Mouse (Mus musculus) fibroblast of lung, adult 2 months (primary cell): ENCODE results near the gene Disp2.

Source experiments
- DNase-seq: peaks from one replicate; pipeline ENCODE4 v3.0.0-alpha.2; 2011; ENCODE audit warnings: low read depth

The Disp2 gene

GRCm38 (mm10) chr2:118759828-118760227 lies 19.7 kb upstream of the Disp2 start:
- no peak for DNase-seq

GRCm38 (mm10) chr2:118760311-118761025 lies 19.1 kb upstream of the Disp2 start:
- DNase-seq, result no peak

- no peak for DNase-seq
These were observed 18.2 kb upstream of the Disp2 start for GRCm38 (mm10) chr2:118761358-118761757.

- DNase-seq, result no peak
These were observed 17.4 kb upstream of the Disp2 start, which contains the start of gene Ccdc9b for GRCm38 (mm10) chr2:118761906-118762783. Ccdc9b (minus strand) TSS chr2:118762661.

- DNase-seq, result no peak
These were observed 16.8 kb upstream of the Disp2 start for GRCm38 (mm10) chr2:118762784-118763148.

- DNase-seq, result no peak
These were observed 16.1 kb upstream of the Disp2 start for GRCm38 (mm10) chr2:118763469-118763868.

GRCm38 (mm10) chr2:118764094-118764831 lies 15.3 kb upstream of the Disp2 start:
- DNase-seq, result no peak

GRCm38 (mm10) chr2:118764875-118765274 lies 14.6 kb upstream of the Disp2 start:
- no peak for DNase-seq

- DNase-seq, result no peak
These were observed 13.2 kb upstream of the Disp2 start for GRCm38 (mm10) chr2:118766041-118767033.

GRCm38 (mm10) chr2:118772158-118772874 lies 7.2 kb upstream of the Disp2 start, which contains the start of gene Phgr1:
Phgr1 (plus strand) TSS chr2:118772769.
- no peak for DNase-seq

GRCm38 (mm10) chr2:118774536-118774935 lies 5.0 kb upstream of the Disp2 start:
- DNase-seq, result no peak

- no peak for DNase-seq
These were observed 4.1 kb upstream of the Disp2 start for GRCm38 (mm10) chr2:118775396-118775795.

- no peak for DNase-seq
These were observed 3.7 kb upstream of the Disp2 start for GRCm38 (mm10) chr2:118775846-118776245.

- DNase-seq, result no peak
These were observed 3.2 kb upstream of the Disp2 start for GRCm38 (mm10) chr2:118776295-118776694.

- no peak for DNase-seq
These were observed 1.1 kb upstream of the Disp2 start for GRCm38 (mm10) chr2:118778418-118778817.

- no peak for DNase-seq
These were observed 454 bp upstream of the Disp2 start for GRCm38 (mm10) chr2:118779065-118779464.

GRCm38 (mm10) chr2:118781115-118781514 lies 1.6 kb downstream of the Disp2 start:
- no peak for DNase-seq

- DNase-seq, result no peak
These were observed 2.8 kb downstream of the Disp2 start for GRCm38 (mm10) chr2:118782303-118782702.

GRCm38 (mm10) chr2:118783093-118783492 lies 3.6 kb downstream of the Disp2 start:
- no peak for DNase-seq

- DNase-seq, result no peak
These were observed 4.1 kb downstream of the Disp2 start for GRCm38 (mm10) chr2:118783663-118784062.
